Mouse (Mus musculus) CD4-positive, CD25-positive, alpha-beta regulatory T cell (primary cell): ENCODE results near the gene Gabra3. TPM values are rescaled to one million over a fixed set of nuclear protein-coding genes. Genes with fewer than 3 reads are reported as not detected.

ENCODE experiments used
- polyA plus RNA-seq: library from polyadenylated mRNA; unstranded; fragments of 100-300 nt; shearing (Covaris generic); gene quantifications from one replicate; pipeline ENCODE4 v1.2.1, GENCODE M21; 2017

Gabra3 gene
- not detected for polyA plus RNA-seq

DNA sequence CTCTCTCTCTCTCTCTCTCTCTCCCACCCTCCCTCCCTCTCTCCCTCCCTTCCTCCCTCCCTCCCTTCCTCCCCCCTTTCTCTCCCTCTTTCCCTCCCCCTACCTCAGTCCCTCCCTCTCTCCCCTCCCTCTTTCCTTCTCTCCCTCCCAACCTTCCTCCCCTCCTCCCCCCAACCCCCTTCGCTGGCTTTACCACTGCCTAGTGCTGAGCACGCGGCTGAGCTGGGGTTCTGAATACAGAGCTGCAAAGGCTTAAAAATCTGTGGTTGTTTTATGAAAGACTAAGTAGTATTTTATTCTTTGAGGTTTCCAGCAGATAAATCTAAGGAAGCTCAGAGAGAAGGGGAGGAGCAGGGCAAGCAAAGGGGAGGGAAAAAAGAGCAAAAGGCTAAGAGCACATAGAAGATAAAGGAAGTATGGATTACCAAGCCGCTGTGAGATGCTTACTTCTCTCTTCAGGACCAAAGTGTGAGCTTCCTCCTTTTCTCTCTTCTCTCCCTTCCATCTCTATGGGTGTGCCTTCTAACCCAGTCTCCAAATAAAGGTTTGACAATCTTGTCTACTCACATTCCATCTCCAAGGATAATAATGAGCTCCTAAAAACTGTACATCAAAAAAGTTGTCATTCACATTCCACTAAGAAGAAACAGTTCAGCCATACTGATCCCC lies at the start of gene Gabra3:
Gene Gabra3, minus strand, starts transcription at position 619 of the 669 bp plus-strand sequence.

DNA sequence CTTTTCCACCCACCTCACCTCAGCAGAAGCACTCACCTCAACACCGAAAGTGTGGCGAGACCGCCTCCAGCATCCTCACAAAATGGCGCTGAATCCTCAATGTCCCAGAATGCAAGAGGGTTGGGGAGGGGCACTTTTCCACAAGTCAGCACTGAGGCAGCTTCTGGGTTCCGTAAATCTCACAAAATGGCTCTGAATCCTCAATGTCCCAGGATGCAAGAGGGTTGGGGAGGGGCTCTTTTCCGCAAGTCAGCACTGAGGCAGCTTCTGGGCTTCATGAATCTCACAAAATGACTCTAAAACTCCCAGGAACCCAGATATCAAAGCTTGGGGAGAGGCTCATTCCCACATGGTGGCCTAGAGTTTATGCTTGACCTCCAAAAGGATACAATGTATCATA lies 269.9 kb downstream of the Gabra3 start, which contains the start of gene Magea10:
Gene Magea10, minus strand, starts transcription at position 101 of the 400 bp plus-strand sequence.

Other genes with a start within 250 kb of the Gabra3 start
- not detected for gene Gabrq, start 168.3 kb upstream of the Gabra3 start, polyA plus RNA-seq